Mouse (Mus musculus) lung, postnatal 0 days (tissue): ENCODE results near the gene St6galnac1. TPM values are rescaled to one million over a fixed set of nuclear protein-coding genes. Genes with fewer than 3 reads are reported as not detected.

Experiments
- ATAC-seq: fragments of 200-750 bp; cut with Nextera tagmentation; 2 replicates; pipeline ENCODE4 v1.8.0; 2017; ENCODE audit warnings: moderate library complexity
- DNase-seq: peaks from one replicate; pipeline ENCODE4 v3.0.0-alpha.2; 2016; ENCODE audit warnings: low spot score
- H3K27ac ChIP-seq: fragments of 300-500 bp; sonication (generic); 2 replicates; pipeline ENCODE4 v1.5.1; 2014; ENCODE audit warnings: antibody characterized with exemption, mild to moderate bottlenecking, low read length, mixed read lengths
- H3K27me3 ChIP-seq: fragments of 300-500 bp; sonication (generic); replicated peaks from 2 replicates; pipeline ENCODE4 v1.6.1; 2014; ENCODE audit warnings: low read length, mixed read lengths; ENCODE audit not compliant: insufficient read depth
- H3K36me3 ChIP-seq: fragments of 300-500 bp; sonication (generic); 2 replicates; pipeline ENCODE4 v1.6.1; 2014; ENCODE audit warnings: low read length, mixed read lengths; ENCODE audit not compliant: insufficient read depth
- H3K4me1 ChIP-seq: fragments of 300-500 bp; sonication (generic); 2 replicates; pipeline ENCODE4 v1.6.1; 2014; ENCODE audit warnings: antibody characterized with exemption, low read depth, low read length, mixed read lengths; ENCODE audit not compliant: insufficient read depth
- H3K4me2 ChIP-seq: fragments of 300-500 bp; sonication (generic); replicated peaks from 2 replicates; pipeline ENCODE4 v1.6.1; 2014; ENCODE audit warnings: low read depth, mild to moderate bottlenecking, low read length, moderate library complexity, mixed read lengths
- H3K4me3 ChIP-seq: fragments of 300-500 bp; sonication (generic); 2 replicates; pipeline ENCODE4 v1.5.1; 2014; ENCODE audit warnings: low read depth, low read length
- H3K9ac ChIP-seq: fragments of 300-500 bp; sonication (generic); replicated peaks from 2 replicates; pipeline ENCODE4 v1.6.1; 2014; ENCODE audit warnings: low read depth, mild to moderate bottlenecking
- H3K9me3 ChIP-seq: fragments of 300-500 bp; sonication (generic); 2 replicates; pipeline ENCODE4 v1.6.1; 2016; ENCODE audit warnings: low read length, mixed read lengths
- CTCF ChIP-seq: IDR thresholded peaks from 2 replicates; pipeline ENCODE4 v1.5.1; 2016; ENCODE audit warnings: antibody characterized with exemption, mild to moderate bottlenecking
- EP300 ChIP-seq: IDR thresholded peaks from 2 replicates; pipeline ENCODE4 v1.6.1; 2016; ENCODE audit warnings: antibody characterized with exemption, mild to moderate bottlenecking, control low read depth
- WGBS: fragments of 180-500 bp; shearing (Covaris S2); extraction: QIAGEN DNeasy Blood & Tissue Kit; methylation state at CpG from one replicate; pipeline ENCODE4 v1.1.7; 2014; 5-methylcytosine and 5-hydroxymethylcytosine counted together
- polyA plus RNA-seq: library from polyadenylated mRNA; unstranded; fragments of >200 nt; fragmentation: Nextera tagmentation; extraction: Ambion mirVana; gene quantifications from 2 replicates; pipeline ENCODE4 v1.2.1, GENCODE M21; 2015

Gene St6galnac1
- polyA plus RNA-seq, 1 experiment from 2014 or later: not detected

GRCm38 (mm10) chr11:116799364-116799763 is 24.1 kb upstream of the St6galnac1 start:
- DNase-seq (no peak), ATAC-seq (no peak)
- no peak for TF ChIP-seq CTCF
- H3K4me3 ChIP-seq: no peak overlapping the region
- no peak overlapping the region for H3K9ac ChIP-seq
- H3K4me2 ChIP-seq: no peak overlapping the region
- no peaks in the 10 kb centered on the region for H3K27me3 ChIP-seq
- no peaks in the 10 kb centered on the region for H3K4me1 ChIP-seq
- no peak overlapping the region for H3K27ac ChIP-seq
- 83% methylated on average over 5 of the region's 5 CpGs for WGBS
- H3K9me3 ChIP-seq: no peaks in the 10 kb centered on the region
- no peaks in the 10 kb centered on the region for H3K36me3 ChIP-seq

DNA sequence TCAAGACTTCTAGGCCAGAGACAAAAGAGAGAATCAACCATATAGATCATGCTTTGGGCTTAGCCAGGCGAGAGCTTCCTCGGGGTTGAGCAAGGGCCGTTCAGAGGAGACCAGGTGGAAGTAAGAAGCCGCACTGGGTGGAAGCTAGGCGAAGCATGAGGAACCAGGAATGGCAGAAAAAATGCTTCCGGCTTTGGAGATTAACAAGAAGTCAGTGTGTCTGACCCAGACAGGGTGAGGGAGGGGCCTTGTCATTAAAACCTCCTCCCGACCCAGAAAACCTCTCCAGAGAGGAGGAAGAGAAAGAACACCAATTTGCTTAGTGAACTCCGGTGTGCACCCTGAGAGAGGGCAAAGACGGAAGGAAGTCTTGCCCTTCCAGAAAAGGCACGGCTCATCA is 8.9 kb upstream of the St6galnac1 start:
- no peaks in the 10 kb centered on the region for H3K9me3 ChIP-seq
- H3K4me1 ChIP-seq: no peaks in the 10 kb centered on the region
- H3K36me3 ChIP-seq: no peaks in the 10 kb centered on the region
- TF ChIP-seq CTCF: no peak
- TF ChIP-seq EP300: no peak
- WGBS: 87% methylated on average over 10 of the region's 10 CpGs
- no peak overlapping the region for H3K4me2 ChIP-seq
- H3K4me3 ChIP-seq: no peak overlapping the region
- H3K27me3 ChIP-seq: no peaks in the 10 kb centered on the region
- H3K9ac ChIP-seq: no peak overlapping the region
- DNase-seq: no peak
- no peak for ATAC-seq
- no peak overlapping the region for H3K27ac ChIP-seq

DNA sequence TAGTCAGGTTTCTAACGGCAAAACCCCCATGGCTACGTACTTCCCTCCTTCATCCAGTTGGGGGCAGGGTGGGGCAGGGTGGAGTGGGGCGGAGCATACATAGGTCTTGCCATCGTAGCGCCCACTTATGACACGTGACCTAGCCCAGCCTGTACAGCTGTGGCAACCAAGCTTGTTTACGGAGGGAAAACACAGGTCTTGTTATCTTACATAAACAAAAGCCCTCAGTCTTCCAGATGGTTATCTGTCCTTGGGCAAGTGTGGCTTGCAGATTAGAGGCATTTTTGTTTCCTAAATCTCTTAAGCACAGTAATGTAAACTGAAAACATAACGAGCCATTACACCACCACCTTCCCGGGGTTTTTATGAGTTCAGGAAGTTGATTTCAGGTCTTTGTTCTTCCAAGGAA is 7.4 kb upstream of the St6galnac1 start:
- H3K4me2 ChIP-seq: peak overlapping the region; percentile 28
- DNase-seq: peak; percentile 94
- TF ChIP-seq CTCF: peak; percentile 65
- peak; percentile 98 for TF ChIP-seq EP300
- no peaks in the 10 kb centered on the region for H3K27me3 ChIP-seq
- H3K36me3 ChIP-seq: no peaks in the 10 kb centered on the region
- peak overlapping the region; percentile 28; the same call in 1 of the 2 replicates for H3K4me3 ChIP-seq
- H3K27ac ChIP-seq: 0 out of 2 replicates have a peak overlapping the region, but pooled peaks have one; percentile 43
- no peaks in the 10 kb centered on the region for H3K9me3 ChIP-seq
- H3K4me1 ChIP-seq: no peaks in the 10 kb centered on the region
- peak; percentile 97 for ATAC-seq
- no peak overlapping the region for H3K9ac ChIP-seq
- WGBS: 20% methylated on average over 9 of the region's 9 CpGs

DNA sequence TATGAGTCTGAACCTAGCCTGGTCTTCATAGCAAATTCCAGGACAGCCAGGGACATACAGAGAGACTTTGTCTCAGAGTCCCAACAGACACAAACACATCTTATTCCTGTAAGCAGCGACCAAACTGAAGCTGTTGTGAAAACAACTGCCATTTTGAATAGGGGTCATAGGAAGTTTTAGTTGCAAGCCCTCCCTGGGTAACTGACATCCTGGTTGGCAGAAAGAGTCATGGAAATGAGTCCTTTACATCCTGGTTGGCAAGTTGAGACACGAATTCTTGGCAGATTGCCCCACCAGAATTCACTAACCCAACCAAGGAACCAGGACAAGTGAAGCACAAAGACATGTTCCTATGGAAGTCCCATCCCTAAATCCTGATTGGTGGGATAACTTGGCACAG is 2.1 kb downstream of the St6galnac1 start:
- ATAC-seq: no peak
- DNase-seq: no peak

GRCm38 (mm10) chr11:116769873-116770272 is 5.4 kb downstream of the St6galnac1 start:
- 82% methylated on average over 5 of the region's 5 CpGs for WGBS
- H3K36me3 ChIP-seq: no peaks in the 10 kb centered on the region
- H3K4me2 ChIP-seq: no peak overlapping the region
- ATAC-seq (no peak), DNase-seq (no peak)
- H3K9ac ChIP-seq: no peak overlapping the region
- no peaks in the 10 kb centered on the region for H3K4me1 ChIP-seq
- no peaks in the 10 kb centered on the region for H3K27me3 ChIP-seq
- TF ChIP-seq EP300: no peak
- TF ChIP-seq CTCF: no peak
- no peak overlapping the region for H3K27ac ChIP-seq
- no peaks in the 10 kb centered on the region for H3K9me3 ChIP-seq
- H3K4me3 ChIP-seq: no peak overlapping the region

More for the DNA sequence above, 2.1 kb downstream of the St6galnac1 start:
- Histone ChIP-seq H3K9ac (no peak overlapping the region), H3K4me1 (no peaks in the 10 kb centered on the region), H3K9me3 (no peaks in the 10 kb centered on the region), H3K4me3 (no peak overlapping the region), H3K27me3 (no peaks in the 10 kb centered on the region), H3K27ac (no peak overlapping the region), H3K4me2 (no peak overlapping the region), H3K36me3 (no peaks in the 10 kb centered on the region)
- TF ChIP-seq CTCF (no peak), EP300 (no peak)
- WGBS: 25% methylated on average over 2 of the region's 2 CpGs

DNA sequence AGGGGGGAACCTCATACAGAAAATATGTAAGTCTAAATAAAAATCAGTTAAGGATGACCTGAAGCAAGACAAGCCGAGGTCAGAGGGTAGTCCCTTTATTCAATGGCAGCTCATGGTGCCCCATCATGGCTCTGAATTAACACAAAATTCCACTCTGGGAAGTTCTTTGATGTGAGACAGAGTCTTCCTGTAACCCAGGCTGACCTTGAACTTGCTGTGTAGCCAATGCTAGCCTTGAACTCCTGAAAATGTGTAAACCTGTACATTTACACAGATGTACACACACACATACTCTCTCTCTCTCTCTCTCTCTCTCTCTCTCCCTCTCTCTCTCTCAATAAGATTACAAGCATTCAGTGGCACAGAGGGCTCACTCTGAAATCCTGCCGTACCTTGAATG is 10.4 kb downstream of the St6galnac1 start:
- Histone ChIP-seq H3K4me3 (no peak overlapping the region), H3K27ac (no peak overlapping the region), H3K27me3 (no peaks in the 10 kb centered on the region), H3K4me1 (no peaks in the 10 kb centered on the region), H3K9me3 (no peaks in the 10 kb centered on the region), H3K36me3 (no peaks in the 10 kb centered on the region), H3K4me2 (no peak overlapping the region), H3K9ac (no peak overlapping the region)
- TF ChIP-seq CTCF (no peak), EP300 (no peak)
- DNase-seq (no peak), ATAC-seq (no peak)
- WGBS: 92% methylated on average over 2 of the region's 2 CpGs

GRCm38 (mm10) chr11:116764346-116764745 is 11.0 kb downstream of the St6galnac1 start:
- Histone ChIP-seq H3K27ac (no peak overlapping the region), H3K4me3 (no peak overlapping the region), H3K4me1 (no peaks in the 10 kb centered on the region), H3K4me2 (no peak overlapping the region), H3K36me3 (no peaks in the 10 kb centered on the region), H3K9ac (no peak overlapping the region), H3K9me3 (no peaks in the 10 kb centered on the region), H3K27me3 (no peaks in the 10 kb centered on the region)
- WGBS: 87% methylated on average over 7 of the region's 7 CpGs
- TF ChIP-seq CTCF: no peak
- no peak for TF ChIP-seq EP300
- no peak for DNase-seq
- ATAC-seq: no peak
